ENCODE assay signal across 14 mouse cellular contexts in the genomic region with DNA sequence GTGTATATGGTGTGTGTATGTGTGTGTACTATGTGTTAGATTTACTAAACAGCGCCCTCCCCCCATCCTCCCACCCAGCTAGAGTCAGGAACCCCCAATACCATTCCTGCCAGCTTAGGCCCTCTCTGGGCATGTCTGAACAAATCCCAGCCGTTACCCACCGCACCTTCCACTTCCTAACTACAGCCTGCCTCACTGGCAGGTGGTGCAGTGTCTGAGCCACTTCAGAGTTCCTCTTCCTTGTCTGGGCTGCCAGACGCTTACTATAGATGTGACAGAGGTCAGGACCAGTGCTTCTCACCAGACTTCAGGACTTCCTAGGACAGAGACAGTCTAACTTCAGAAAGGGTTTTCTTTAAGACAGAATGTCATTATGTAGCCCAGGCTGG. TPM values are rescaled to one million over a fixed set of nuclear protein-coding genes. Genes with fewer than 3 reads are reported as not detected.
DNase-seq lines count a peak whose midpoint lies in the region; ATAC-seq and TF ChIP-seq lines count a peak whose summit lies in the region.
"Had no signal": no experiment of that assay in that cellular context is flagged by ENCODE, and none has a peak within 500 bp of the region (broad histone marks: within the 10 kb centered on the region; RNA-seq: fewer than 3 reads in every experiment).

No protein-coding gene starts in this region.

- peaks cover 40% of the 10 kb centered on the region for H3K4me1 ChIP-seq in heart, embryonic 11.5 days (ENCODE audit: control insufficient read depth, insufficient read depth, low read length)
- H3K4me1 ChIP-seq in limb, embryonic 11.5 days (ENCODE audit: control insufficient read depth, insufficient read depth, low read length), result peaks cover 22% of the 10 kb centered on the region
- peaks cover 76% of the 10 kb centered on the region for H3K4me1 ChIP-seq in limb, embryonic 10.5 days
- peaks cover 17% of the 10 kb centered on the region for H3K4me1 ChIP-seq in ES-Bruce4 (ENCODE audit: control insufficient read depth, insufficient read depth, low read length)

- peak overlapping the region; percentile 98; the same call in 1 of the 2 replicates for H3K4me2 ChIP-seq in heart, embryonic 11.5 days
- H3K4me2 ChIP-seq in limb, embryonic 11.5 days (ENCODE audit: low read depth, severe bottlenecking), result no peak overlapping the region; the same call in 1 of the 2 replicates

- peaks cover 3% of the 10 kb centered on the region; the same call in 1 of the 2 replicates for H3K36me3 ChIP-seq in heart, embryonic 11.5 days (ENCODE audit: control insufficient read depth, insufficient read depth, low read length)
- H3K36me3 ChIP-seq in limb, embryonic 11.5 days (ENCODE audit: control insufficient read depth, insufficient read depth, low read length), result no peaks in the 10 kb centered on the region
- H3K36me3 ChIP-seq in limb, embryonic 10.5 days, result peaks cover 18% of the 10 kb centered on the region
- H3K36me3 ChIP-seq in ES-Bruce4 (ENCODE audit: control insufficient read depth, insufficient read depth, low read length, poor library complexity, severe bottlenecking), result peaks cover 20% of the 10 kb centered on the region

- TF ChIP-seq EP300 in ES-Bruce4 (IDR thresholded peaks at IDR 0.05; ENCODE audit: insufficient read depth, low read depth, low read length), result peak; percentile 88

- peaks cover 16% of the 10 kb centered on the region for H3K27me3 ChIP-seq in heart, embryonic 11.5 days (ENCODE audit: control insufficient read depth, insufficient read depth, low read length)
- peaks cover 14% of the 10 kb centered on the region for H3K27me3 ChIP-seq in limb, embryonic 11.5 days (ENCODE audit: control insufficient read depth, insufficient read depth, low read length)
- peaks cover 63% of the 10 kb centered on the region for H3K27me3 ChIP-seq in limb, embryonic 10.5 days (ENCODE audit: low read depth, poor library complexity, severe bottlenecking)
- no peaks in the 10 kb centered on the region for H3K27me3 ChIP-seq in ES-Bruce4 (ENCODE audit: control insufficient read depth, insufficient read depth, low read length, poor library complexity, severe bottlenecking)

- ATAC-seq in heart, embryonic 11.5 days (replicated peaks; ENCODE audit: insufficient number of reproducible peaks, low FRiP score, low TSS enrichment), result no peak
- no peak for ATAC-seq in limb, embryonic 11.5 days (ENCODE audit: insufficient number of reproducible peaks, low FRiP score, low TSS enrichment, low read depth)
- peak; percentile 60 for ATAC-seq in megakaryocyte progenitor cell, adult 5-6 weeks (replicated peaks; ENCODE audit: poor library complexity)
- ATAC-seq: inflammation-experienced regulatory T-cells, adult 6 months had no signal

- H3K27ac ChIP-seq in heart, embryonic 11.5 days (ENCODE audit: low read depth, low read length), result no peak overlapping the region
- no peak overlapping the region for H3K27ac ChIP-seq in limb, embryonic 11.5 days (replicated peaks; ENCODE audit: low read depth, low read length)
- no peak overlapping the region for H3K27ac ChIP-seq in limb, embryonic 10.5 days
- H3K27ac ChIP-seq in ES-Bruce4 (ENCODE audit: insufficient read depth, low read length), result peak overlapping the region; percentile 75
- H3K27ac ChIP-seq: liver, embryonic 14.5 days had no signal

- 81% methylated on average over 4 of the region's 4 CpGs for WGBS in heart, embryonic 11.5 days (ENCODE audit: insufficient replicate concordance)
- 82% methylated on average over 4 of the region's 4 CpGs for WGBS in limb, embryonic 11.5 days
- WGBS in limb, embryonic 10.5 days, result 71% methylated on average over 4 of the region's 4 CpGs

- H3K4me3 ChIP-seq in heart, embryonic 11.5 days (ENCODE audit: low read depth, low read length), result peak overlapping the region; percentile 81; the same call in 1 of the 2 replicates
- H3K4me3 ChIP-seq in limb, embryonic 11.5 days (ENCODE audit: low read depth, low read length), result no peak overlapping the region
- no peak overlapping the region for H3K4me3 ChIP-seq in limb, embryonic 10.5 days
- H3K4me3 ChIP-seq in ES-Bruce4 (ENCODE audit: low read depth, low read length), result peak overlapping the region; percentile 93

- no peaks in the 10 kb centered on the region for H3K9me3 ChIP-seq in heart, embryonic 11.5 days (replicated peaks; ENCODE audit: control insufficient read depth, low read length)
- no peaks in the 10 kb centered on the region for H3K9me3 ChIP-seq in limb, embryonic 11.5 days (ENCODE audit: control insufficient read depth, low read length)
- H3K9me3 ChIP-seq in limb, embryonic 10.5 days (replicated peaks), result no peaks in the 10 kb centered on the region
- no peaks in the 10 kb centered on the region for H3K9me3 ChIP-seq in ES-Bruce4 (replicated peaks; ENCODE audit: control insufficient read depth, insufficient read depth, low read length, poor library complexity, severe bottlenecking)

- intact Hi-C loops in heart, postnatal 14 days (cut with DNase I), result no loop called here

- no peak for TF ChIP-seq CTCF in ES-Bruce4 (IDR thresholded peaks at IDR 0.05; ENCODE audit: low read depth, low read length)

- no peak overlapping the region for H3K9ac ChIP-seq in heart, embryonic 11.5 days (ENCODE audit: low read depth, low read length)
- 0 out of 2 replicates have a peak overlapping the region, but pooled peaks have one; percentile 4 for H3K9ac ChIP-seq in limb, embryonic 11.5 days (ENCODE audit: low read length)
- peak overlapping the region; percentile 88 for H3K9ac ChIP-seq in ES-Bruce4 (ENCODE audit: low read depth, poor library complexity, severe bottlenecking)
- H3K9ac ChIP-seq: liver, embryonic 14.5 days had no signal

- no peak for TF ChIP-seq POLR2A in ES-Bruce4 (IDR thresholded peaks at IDR 0.05; ENCODE audit: insufficient read depth, low read length)

- DNase-seq in heart, postnatal 14 days, result no peak
- no peak for DNase-seq in limb, embryonic 11.5 days (ENCODE audit: low spot score)
- no peak for DNase-seq in limb, embryonic 10.5 days (ENCODE audit: low spot score)
- DNase-seq in frontal cortex, adult 2 months (ENCODE audit: extremely low spot score in 1 of 2, low spot score in 1 of 2), result no peak
- no peak for DNase-seq in gastrocnemius, postnatal 10 days
- DNase-seq: cerebellum, postnatal 36 days; gastrocnemius, postnatal 36 days; layer of hippocampus, postnatal 36 days; thymus, postnatal 14 days had no signal

RNA-seq across cellular contexts. Expression of gene Epha2, which starts 3.2 kb away (rescaled TPM):
- polyA plus RNA-seq in heart, embryonic 11.5 days (2014; fragmentation: Nextera tagmentation; extraction: Ambion mirVana), result 3.1 and 3.6 TPM in 2 replicates
- 1 to 10 TPM; 8.0 to 8.9 TPM for total RNA-seq in heart, postnatal 14 days (2021)
- 2.2 and 2.4 TPM in 2 replicates for polyA plus RNA-seq in limb, embryonic 11.5 days (2014; fragmentation: Nextera tagmentation; extraction: Ambion mirVana)
- polyA plus RNA-seq in limb, embryonic 10.5 days (2016; fragmentation: Nextera tagmentation; extraction: Ambion mirVana), result 4.6 and 5.6 TPM in 2 replicates
- polyA plus RNA-seq in ES-Bruce4 (2011; ENCODE audit: insufficient read depth, insufficient read length, low read depth, missing spikeins), result 44.7 and 51.3 TPM in 2 replicates
- total RNA-seq in megakaryocyte progenitor cell, adult 5-6 weeks (2015), result 0.46 and 0.49 TPM in 2 replicates
- total RNA-seq in megakaryocyte progenitor cell, adult 5-6 weeks (2017), result 0.14 and 0.50 TPM in 2 replicates
- 2.3 and 2.6 TPM in 2 replicates for polyA plus RNA-seq in frontal cortex, adult 2 months (2012; rRNA removed)
- 1 to 10 TPM; 3.9 to 5.9 TPM for total RNA-seq in gastrocnemius, postnatal 10 days (2021)
- polyA plus RNA-seq: inflammation-experienced regulatory T-cells, adult 6 months had no signal

Comparison
In these comparisons a context has a peak if more than half of its experiments do, and no peak if none do; other contexts are left out.
1. H3K4me3 ChIP-seq: peak in heart, embryonic 11.5 days (single experiment) and ES-Bruce4 (single experiment); none in limb, embryonic 11.5 days (single experiment) and limb, embryonic 10.5 days (single experiment).